Mouse (Mus musculus) monocyte, adult 5-6 weeks (primary cell): ENCODE results near the gene Krt33b. TPM values are rescaled to one million over a fixed set of nuclear protein-coding genes. Genes with fewer than 3 reads are reported as not detected.

Experiments
- ATAC-seq: fragments of 153-309, 156-312 bp; replicated peaks from 2 replicates; pipeline ENCODE4 v1.8.0; 2017; ENCODE audit warnings: mild to moderate bottlenecking; ENCODE audit not compliant: low TSS enrichment, insufficient number of reproducible peaks, severe bottlenecking, poor library complexity, low FRiP score
- total RNA-seq: library from RNA; stranded (forward); fragments of 200-1000, 200-491, 200-594 nt; gene quantifications from 3 replicates; pipeline ENCODE4 v1.2.3, GENCODE M21; 2017

The Krt33b gene
- not detected in 3 replicates for total RNA-seq

DNA sequence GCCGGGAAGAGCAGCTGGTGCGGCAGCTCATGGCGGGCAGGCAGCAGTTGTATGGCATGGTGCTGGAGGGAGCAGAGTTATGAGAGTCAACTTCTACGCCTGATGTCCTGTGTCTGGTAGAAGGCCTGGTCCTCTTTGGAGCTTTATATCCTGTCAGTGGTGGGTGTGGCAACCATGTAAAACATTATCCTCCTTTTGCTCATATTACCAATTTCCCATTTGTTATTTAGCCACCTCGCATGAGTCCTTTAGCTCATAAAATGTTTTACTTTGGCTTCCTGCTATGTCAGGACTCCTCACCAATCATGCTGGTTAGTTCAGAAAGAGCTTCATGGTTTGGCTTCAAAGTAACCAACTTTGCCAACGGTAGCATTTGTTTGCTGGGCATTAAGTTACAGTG is at the start of gene Krt33b:
Krt33b (minus strand) TSS at position 101 of the 400 bp plus-strand sequence.
- ATAC-seq: no peak

DNA sequence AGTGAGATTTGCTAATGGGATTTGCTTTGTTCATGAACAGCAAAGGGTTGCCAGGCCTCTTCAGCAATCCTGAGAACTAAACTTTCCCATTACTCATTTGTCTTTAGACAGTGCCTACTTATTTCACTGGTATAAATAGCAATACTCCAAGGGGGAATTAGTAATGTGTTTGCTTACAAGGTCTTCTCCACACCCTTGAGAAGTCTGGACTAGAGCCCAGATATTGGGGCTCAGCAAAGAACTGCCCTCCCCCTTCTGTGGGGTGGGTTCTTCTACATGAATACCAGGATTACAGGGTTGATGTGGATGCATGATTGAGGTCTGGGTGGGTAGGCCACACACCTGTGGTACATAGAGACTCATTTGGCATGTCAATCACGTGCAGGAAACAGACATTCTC is 44.2 kb upstream of the Krt33b start:
- no peak for ATAC-seq

DNA sequence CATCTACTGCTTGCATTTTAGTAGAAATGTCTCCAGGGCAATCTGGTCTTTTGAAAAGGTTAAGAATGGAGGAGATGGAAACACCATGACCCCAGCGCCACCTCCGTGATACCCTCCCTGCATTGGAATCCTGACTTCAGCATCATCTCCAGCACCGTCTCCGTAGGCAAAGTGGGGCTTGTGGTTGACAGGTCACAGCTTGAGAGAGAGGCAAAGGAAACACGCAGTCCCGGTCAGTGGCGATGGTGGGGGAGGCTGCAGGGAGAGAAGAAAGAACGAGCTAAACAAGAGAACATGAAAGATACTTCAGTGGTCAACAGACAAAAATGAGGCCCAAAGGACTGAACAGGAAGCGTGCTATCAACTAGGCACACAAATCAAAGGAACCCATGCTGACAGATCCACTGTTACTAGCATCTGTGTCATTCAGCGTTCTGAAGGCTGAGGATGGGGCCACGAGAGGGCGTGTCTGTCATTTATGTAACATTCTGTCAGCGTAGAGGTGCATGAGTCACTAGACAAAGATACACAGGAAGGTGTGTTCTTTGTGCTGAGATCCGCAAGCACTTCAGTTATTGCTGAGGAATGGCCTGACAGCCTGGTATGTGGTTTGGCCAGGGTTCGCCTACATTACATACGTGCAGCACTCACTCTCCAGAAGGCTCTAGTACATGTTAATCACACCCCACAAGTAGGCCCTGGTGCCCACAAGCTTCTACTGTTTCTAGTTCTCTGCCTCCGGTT is 37.8 kb upstream of the Krt33b start:
- no peak for ATAC-seq

DNA sequence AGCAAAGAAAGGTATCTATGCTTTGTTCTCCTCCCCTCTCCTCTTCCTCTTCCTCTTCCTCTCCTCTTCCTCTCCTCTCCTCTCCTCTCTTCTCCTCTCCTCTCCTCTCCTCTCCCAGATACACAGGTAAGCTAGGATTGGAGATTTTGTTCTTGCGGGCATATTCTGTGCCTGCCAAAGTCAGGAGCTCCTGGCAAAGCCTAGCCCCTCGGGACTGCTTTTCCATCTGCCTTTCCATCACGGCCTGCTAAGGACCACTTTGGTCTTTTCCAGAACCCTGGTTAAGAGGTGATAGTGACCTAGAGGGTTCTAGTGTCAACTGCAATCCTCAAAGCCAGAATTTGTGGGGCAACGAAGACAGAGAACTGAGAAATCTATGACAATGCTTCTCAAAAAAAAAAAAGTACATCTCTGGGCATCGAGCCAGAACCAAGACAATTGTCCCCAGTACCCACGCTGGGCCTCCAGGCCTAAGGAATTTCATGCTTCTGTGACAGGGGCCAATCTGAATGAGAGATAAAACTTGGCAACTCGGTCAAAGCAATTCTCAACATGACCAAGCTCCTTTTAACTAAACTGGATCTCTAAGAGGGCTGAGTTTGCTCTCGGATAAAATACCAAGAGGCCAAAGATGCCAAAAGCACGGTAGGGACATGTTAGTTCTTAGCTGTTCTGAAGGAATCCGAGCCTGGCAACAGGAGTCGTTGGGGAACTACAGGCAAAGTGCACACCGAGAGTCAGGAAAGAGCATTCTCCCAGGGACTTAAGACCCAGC is 36.8 kb upstream of the Krt33b start:
- ATAC-seq: no peak

DNA sequence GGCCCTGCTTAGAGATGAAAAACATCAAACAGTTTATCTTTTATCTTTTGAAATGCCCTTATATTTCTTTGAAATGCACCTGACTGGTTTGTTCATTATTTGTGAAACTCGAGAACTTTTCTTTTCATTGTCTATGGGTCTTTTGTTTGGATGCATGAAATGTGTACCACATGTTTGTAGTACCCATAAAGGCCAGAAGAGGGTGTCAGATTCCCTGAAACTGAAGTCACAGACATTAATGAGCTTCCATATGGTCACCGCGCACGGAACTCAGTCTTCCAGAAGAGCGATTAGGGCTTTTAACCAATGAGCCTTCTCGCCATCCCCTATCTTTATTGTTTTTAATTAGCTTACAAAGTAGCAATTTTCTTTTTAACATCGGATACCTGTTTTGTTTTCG is 29.2 kb upstream of the Krt33b start:
- no peak for ATAC-seq

DNA sequence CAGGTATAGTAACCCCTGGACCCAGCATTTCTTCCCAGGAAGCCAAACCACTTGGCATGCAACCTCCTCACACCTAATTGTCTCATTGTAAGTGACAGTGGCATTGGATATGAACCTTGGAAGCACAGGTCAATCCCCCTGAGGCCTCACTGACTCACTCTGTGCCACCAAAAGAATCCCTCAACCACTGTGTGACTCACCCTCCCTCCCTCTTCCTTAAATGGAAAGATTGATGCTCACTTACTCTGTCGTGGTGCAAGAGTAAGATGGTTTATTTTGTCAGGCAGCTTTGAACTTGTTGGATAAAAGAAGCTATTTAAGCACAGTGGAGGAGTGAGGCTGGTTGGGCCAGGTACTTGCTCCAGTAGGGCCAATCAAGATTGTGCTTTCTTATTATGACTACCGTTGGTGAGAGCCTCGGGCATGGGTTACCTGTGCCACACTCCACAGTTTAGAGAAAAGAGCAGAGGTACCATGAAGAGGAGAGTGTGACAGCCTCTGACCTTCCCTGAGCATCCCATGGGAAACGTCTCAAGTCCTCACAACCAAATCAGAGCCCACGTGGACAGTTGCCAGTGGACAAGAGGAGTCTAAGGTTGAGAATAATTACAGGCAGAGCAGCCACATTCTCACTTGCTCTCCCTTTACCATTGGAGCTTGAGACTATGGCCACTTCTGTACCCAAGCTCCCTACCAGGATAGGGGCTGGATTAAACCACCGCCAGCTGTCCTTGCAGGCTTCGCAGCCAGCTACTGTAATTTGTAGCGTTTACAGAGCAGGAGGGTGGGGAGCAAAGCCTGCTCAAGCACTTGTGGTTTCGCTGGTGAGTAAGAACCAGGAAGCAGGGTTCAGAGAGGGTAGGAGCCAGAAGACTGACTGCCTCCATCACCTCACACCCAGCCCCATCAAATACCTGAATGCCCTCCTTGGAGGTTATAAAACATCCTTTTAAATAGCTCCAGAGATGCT is 26.3 kb upstream of the Krt33b start:
- ATAC-seq: no peak

DNA sequence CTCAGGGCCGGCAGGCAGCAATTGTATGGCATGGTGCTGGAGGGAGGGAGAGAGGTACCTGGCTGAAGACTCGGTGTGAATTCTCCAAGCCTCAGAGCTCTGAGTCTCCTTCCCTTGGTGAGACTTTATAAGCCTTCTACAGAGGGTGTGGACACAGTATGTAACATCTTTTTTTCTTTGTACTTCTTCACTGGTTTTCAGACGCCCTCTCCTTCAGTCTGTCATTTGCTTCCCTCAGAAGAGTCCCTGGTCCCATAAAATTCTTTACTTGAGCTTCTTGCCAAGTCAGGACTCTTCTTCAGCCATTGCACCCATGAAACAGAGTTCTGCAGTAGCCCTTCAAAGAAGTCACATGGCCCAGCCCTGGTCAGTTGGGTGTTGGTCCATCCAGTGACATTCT is 20.8 kb upstream of the Krt33b start, which contains the start of gene Krt31:
Krt31 (minus strand) TSS at position 101 of the 400 bp plus-strand sequence.
- ATAC-seq: no peak

DNA sequence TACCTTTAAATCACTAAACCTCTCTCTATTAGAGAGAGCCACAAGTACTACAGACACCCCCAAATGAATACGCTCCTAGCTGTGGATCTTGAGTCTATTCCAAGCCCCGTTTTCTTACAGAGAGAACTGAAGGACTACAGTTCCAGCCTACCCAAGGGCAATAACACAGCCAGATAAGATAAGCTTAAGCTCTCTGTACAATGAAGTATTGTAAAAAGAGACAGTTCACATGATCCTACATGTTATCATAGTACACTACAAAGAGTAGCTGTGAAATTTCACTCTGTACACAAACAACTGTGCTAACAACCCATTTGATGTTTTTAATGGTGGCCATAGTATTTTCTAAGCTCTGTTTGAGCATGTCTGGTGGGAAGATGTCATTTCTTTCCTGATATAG is 17.5 kb upstream of the Krt33b start:
- ATAC-seq: no peak

DNA sequence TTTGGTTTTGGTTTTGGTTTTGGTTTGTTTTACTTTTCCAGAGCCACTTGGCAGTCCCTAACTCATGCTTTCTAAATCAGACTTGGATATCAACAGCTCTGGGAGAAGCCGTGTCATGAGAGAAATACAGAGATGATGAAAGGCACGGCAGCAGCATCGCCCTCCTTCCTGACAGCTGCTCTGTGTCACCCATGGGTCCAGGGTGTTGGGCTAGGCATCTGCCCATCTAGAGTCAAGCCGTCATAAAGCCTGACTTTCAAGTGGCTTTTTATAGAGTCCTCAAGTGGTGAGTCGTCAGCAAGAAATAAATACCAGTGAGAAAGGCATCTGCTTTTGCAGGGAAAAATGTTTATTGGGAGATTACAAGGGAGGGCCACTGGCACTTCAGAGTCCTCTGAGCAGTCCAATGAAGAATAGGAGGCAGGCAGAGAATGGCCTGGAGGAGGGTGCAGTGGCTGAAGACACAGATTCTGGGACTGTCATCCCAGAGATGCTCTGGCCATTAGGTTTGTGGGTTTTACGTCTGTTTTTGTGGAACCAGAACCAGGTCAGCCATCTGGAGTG is 16.7 kb upstream of the Krt33b start:
- ATAC-seq: no peak

DNA sequence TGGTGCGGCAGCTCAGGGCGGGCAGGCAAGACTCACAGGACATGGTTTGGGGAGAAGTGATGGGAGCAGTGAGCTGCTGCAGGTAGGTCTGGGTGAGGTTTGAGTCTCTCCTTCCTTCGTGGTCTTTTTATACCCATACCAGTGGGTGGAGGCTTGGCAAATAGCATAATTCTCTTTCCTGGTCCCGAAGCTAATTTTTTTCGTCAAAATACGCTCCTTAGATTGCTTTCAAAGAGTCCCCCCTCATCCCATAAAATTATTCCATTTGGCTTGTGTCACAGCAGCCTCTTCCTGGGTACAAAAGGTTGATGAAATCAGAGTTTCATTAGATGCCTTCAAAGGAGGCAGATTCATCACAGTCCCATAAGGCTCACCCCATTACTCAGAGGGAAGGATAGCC is 11.8 kb upstream of the Krt33b start, which contains the start of gene Krt34:
Krt34 (minus strand) TSS at position 101 of the 400 bp plus-strand sequence.
- no peak for ATAC-seq

DNA sequence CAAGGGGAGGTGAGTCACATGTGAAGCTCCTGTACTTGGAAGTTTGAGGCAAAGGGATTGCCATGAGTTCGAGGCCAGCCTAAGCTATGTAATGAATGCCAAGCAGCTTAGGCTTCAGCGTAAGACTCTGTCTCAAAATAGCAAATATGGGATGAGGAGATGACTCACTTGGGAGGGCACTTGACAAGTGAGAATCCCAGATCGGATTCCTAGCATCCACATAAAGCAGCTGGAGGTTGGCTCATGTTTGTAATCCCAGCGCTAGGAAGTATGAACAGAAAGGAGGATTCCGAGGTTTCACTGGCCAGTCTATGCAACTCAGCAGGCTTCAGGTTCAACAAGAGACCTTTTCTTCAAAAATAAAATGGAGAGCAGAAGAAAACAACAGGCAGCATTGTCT is 8.2 kb downstream of the Krt33b start:
- no peak for ATAC-seq

DNA sequence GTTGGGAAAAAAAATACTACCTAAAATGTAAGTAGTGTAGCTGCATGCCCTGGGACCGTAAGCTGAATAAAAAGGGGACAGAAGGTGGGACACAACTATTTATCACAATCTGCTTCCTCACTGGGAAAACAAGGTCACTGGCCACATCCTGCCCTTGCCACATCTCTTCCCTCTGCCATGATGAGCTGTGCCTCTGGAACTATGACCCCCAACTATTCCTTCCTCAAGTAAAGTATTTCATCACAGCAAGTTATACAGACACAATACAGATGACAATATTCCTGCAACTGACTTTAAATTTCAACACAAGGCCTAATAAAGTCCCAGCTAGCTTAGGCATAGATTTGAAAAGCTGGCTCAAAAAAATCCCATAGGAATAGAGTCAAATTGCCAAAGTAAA is 10.2 kb downstream of the Krt33b start:
- no peak for ATAC-seq

DNA sequence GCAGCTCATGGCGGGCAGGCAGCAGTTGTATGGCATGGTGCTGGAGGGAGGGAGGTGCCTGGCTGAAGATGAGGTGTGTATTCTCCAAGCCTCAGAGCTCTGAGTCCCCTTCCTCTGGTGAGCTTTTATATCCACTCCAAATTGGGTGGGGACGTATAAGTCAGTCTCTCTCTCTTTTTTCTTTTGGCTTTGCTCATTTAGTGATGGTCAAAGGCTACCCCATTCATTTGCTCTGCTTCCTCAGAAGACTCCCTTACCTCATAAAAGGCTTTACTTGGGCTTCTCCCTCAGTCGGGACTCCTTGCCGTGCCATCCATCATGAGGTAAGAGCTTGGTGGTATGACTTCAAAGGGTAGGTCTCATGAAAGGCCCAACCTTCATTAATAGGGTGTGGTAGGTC is 13.6 kb downstream of the Krt33b start, which contains the start of gene Krt33a:
Krt33a (minus strand) TSS at position 101 of the 400 bp plus-strand sequence.
- no peak for ATAC-seq

DNA sequence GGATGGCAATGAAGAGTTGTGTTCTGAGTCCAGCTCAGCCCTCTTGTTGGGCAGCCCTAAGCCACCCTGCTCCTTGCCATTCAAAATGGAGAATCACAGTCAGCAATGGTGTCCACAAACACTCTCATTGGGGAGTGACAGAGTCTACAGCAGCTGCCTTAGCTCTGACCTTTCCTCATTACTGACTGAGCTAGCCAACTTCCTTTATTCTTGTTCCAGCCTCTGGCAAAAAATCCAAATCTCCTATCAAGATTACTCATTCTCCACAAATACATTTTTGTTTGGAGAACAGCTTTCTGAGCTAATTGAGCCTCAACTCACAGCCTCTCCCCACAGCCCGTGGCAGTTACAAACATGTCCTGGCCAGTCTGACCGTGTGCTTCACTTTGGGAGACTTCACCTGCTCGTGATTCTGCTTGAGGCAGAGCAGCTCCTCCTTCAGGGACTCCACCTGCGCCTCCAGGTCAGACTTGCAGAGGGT is 15.9 kb downstream of the Krt33b start:
- no peak for ATAC-seq

DNA sequence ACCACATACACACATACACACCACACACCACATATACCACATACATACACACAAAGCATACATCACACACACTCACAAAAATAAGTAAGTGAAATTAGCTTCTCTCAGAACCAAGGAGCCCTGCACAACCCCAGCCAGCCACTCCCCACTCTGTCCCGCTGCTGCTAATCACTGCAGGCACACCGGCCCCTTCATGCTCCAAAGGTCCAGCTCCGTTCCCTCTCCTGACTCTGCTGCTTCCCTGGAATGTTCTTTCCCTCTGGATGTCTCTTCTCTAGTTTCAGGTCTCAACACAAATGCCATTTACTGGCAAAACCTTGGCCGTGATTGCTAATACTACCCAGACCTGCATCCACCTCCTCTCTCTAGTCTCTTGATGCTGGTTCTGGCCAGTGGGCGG is 19.0 kb downstream of the Krt33b start:
- no peak for ATAC-seq

DNA sequence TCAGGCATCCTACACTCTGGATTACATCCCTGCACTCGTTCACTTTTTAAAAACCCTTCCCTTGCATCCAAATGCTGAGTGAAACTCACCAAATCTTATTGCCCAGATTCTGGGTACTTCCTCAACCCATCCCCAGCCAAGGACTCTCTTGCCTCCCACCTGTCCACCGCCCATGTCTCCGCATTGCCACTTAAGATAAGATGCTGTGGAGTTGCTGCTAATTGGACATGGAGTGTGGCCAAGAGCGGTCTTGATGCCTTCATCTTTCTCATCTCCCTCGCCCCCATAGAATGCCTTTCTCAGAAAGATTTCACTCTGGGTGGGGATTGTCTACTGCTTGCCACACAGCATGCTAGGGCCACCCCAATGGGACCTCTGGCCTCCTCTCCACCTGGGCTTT is 21.3 kb downstream of the Krt33b start:
- ATAC-seq: no peak

DNA sequence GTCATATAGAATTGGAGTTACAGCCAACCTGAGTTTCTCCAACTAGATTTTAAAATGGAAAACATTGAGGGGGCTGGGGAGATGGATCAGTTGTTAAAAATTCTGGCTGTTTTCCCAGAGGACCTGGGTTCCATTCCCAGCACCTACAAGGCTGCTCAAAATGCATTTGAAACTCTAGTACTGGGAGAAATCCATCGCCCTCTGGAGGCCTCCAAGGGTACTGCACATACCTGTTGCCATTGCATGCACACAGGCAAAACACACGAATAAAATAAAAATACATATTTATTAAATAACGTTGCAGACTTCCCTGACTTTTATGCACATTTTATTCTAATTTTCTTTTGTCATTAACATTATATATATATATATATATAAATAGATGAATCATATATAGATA is 23.0 kb downstream of the Krt33b start:
- ATAC-seq: no peak

DNA sequence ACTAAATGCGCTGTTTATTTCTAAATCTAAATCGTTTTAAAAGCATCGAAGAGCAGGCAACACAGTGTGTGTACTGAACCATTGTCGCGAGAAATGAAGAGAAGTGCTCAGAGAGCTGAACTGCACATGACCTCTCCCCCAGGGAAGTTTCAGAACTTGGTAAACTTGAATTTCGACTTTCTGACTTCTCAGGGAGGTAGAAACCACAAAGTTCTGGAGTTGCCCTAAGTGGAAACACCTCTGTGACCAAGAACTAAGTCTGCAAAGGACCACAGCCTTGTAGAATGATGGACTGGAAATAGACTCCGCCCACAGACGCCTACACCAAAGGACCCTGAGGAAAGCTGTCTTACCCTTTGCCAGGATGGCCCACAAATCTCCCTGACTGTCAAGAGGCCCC is 23.8 kb downstream of the Krt33b start:
- ATAC-seq: no peak
